Mouse (Mus musculus) liver, adult 2 months (tissue): ENCODE measurements at regions not wholly inside any gene's neighbourhood (a gene's known extent, or its start where the extent isn't known, plus 50 kb on each side); places are given as distances from the start of the nearest gene placed in this dataset.

ENCODE experiments used
- DNase-seq: peaks from one replicate; pipeline ENCODE4 v3.0.0-alpha.2; 2011; ENCODE audit warnings: low read depth, low spot score; ENCODE audit errors: extremely low read depth
- H3K27ac ChIP-seq: fragments of 200-500 bp; replicated peaks from 2 replicates; pipeline ENCODE4 v1.5.1; 2012; ENCODE audit warnings: low read depth, mild to moderate bottlenecking, control low read depth, inconsistent platforms, low read length; ENCODE audit not compliant: insufficient read depth
- H3K27me3 ChIP-seq: fragments of 200-500 bp; 2 replicates; pipeline ENCODE4 v1.6.1; 2012; ENCODE audit warnings: mild to moderate bottlenecking, moderate library complexity, low read length, inconsistent platforms; ENCODE audit not compliant: control insufficient read depth, insufficient read depth
- H3K36me3 ChIP-seq: fragments of 200-500 bp; 2 replicates; pipeline ENCODE4 v1.6.1; 2012; ENCODE audit warnings: low read length, inconsistent platforms; ENCODE audit not compliant: control insufficient read depth, insufficient read depth
- H3K4me1 ChIP-seq: fragments of 200-500 bp; 2 replicates; pipeline ENCODE4 v1.6.1; 2011; ENCODE audit warnings: low read length; ENCODE audit not compliant: control insufficient read depth, insufficient read depth
- H3K4me3 ChIP-seq: fragments of 200-500 bp; 2 replicates; pipeline ENCODE4 v1.5.1; 2011; ENCODE audit warnings: low read depth, mild to moderate bottlenecking, control low read depth, low read length, moderate library complexity; ENCODE audit not compliant: insufficient read depth
- H3K79me2 ChIP-seq: fragments of 200-500 bp; 2 replicates; pipeline ENCODE4 v1.6.1; 2012; ENCODE audit warnings: inconsistent platforms, mild to moderate bottlenecking, low read length, moderate library complexity; ENCODE audit not compliant: control insufficient read depth, insufficient read depth
- H3K9ac ChIP-seq: fragments of 200-500 bp; 2 replicates; pipeline ENCODE4 v1.6.1; 2012; ENCODE audit warnings: low read depth, mild to moderate bottlenecking, control low read depth, inconsistent platforms, low read length
- CTCF ChIP-seq: fragments of 200-500 bp; IDR thresholded peaks from 2 replicates; pipeline ENCODE4 v1.5.1; 2011; ENCODE audit warnings: low read depth, low read length, control low read depth
- POLR2A ChIP-seq: fragments of 200-500 bp; IDR thresholded peaks from 2 replicates; pipeline ENCODE4 v1.6.1; 2011; ENCODE audit warnings: low read length, control low read depth; ENCODE audit not compliant: insufficient read depth; ENCODE audit errors: extremely low read depth
- WGBS: fragments of 180-500 bp; shearing (Covaris S2); methylation state at CpG from one replicate; pipeline ENCODE4 v1.1.7; 2018; 5-methylcytosine and 5-hydroxymethylcytosine counted together

- 76% methylated on average over 7 of the region's 7 CpGs for WGBS
- Histone ChIP-seq H3K27me3 (peaks cover 2% of the 10 kb centered on the region; the same call in 1 of the 2 replicates), H3K79me2 (no peaks in the 10 kb centered on the region), H3K27ac (no peak overlapping the region), H3K36me3 (no peaks in the 10 kb centered on the region), H3K9ac (no peak overlapping the region), H3K4me3 (no peak overlapping the region), H3K4me1 (no peaks in the 10 kb centered on the region)
- DNase-seq = no peak
- TF ChIP-seq CTCF (no peak), POLR2A (no peak)
These were observed 70.6 kb downstream of the Npy start for GRCm38 (mm10) chr6:49893113-49893512.

- no peak overlapping the region for H3K27ac ChIP-seq
- TF ChIP-seq CTCF (no peak), POLR2A (no peak)
- no peaks in the 10 kb centered on the region for H3K79me2 ChIP-seq
- no peaks in the 10 kb centered on the region for H3K36me3 ChIP-seq
- H3K27me3 ChIP-seq = peaks cover 2% of the 10 kb centered on the region; the same call in 1 of the 2 replicates
- DNase-seq = no peak
- H3K4me3 ChIP-seq = no peak overlapping the region
- 96% methylated on average over 3 of the region's 3 CpGs for WGBS
- H3K4me1 ChIP-seq = no peaks in the 10 kb centered on the region
- no peak overlapping the region for H3K9ac ChIP-seq
These were observed 76.6 kb downstream of the Npy start for GRCm38 (mm10) chr6:49899146-49899545.

- Histone ChIP-seq H3K27ac (no peak overlapping the region), H3K4me1 (no peaks in the 10 kb centered on the region), H3K79me2 (no peaks in the 10 kb centered on the region), H3K9ac (no peak overlapping the region), H3K27me3 (peaks cover 2% of the 10 kb centered on the region; the same call in 1 of the 2 replicates), H3K36me3 (no peaks in the 10 kb centered on the region), H3K4me3 (no peak overlapping the region)
- no peak for DNase-seq
- no peak for TF ChIP-seq CTCF
- no peak for TF ChIP-seq POLR2A
- WGBS = 83% methylated on average over 6 of the region's 6 CpGs
These were observed 79.0 kb downstream of the Npy start for GRCm38 (mm10) chr6:49901512-49901911.

GRCm38 (mm10) chr6:49904001-49904400 lies 81.5 kb downstream of the Npy start:
- no peak for TF ChIP-seq CTCF
- TF ChIP-seq POLR2A = no peak
- Histone ChIP-seq H3K27me3 (no peaks in the 10 kb centered on the region), H3K27ac (no peak overlapping the region), H3K36me3 (no peaks in the 10 kb centered on the region), H3K79me2 (no peaks in the 10 kb centered on the region), H3K4me1 (no peaks in the 10 kb centered on the region), H3K9ac (no peak overlapping the region), H3K4me3 (no peak overlapping the region)
- 87% methylated on average over 6 of the region's 6 CpGs for WGBS
- DNase-seq = no peak

GRCm38 (mm10) chr6:49906456-49906855 lies 83.9 kb downstream of the Npy start:
- H3K4me1 ChIP-seq = no peaks in the 10 kb centered on the region
- H3K79me2 ChIP-seq = no peaks in the 10 kb centered on the region
- 81% methylated on average over 2 of the region's 2 CpGs for WGBS
- no peak overlapping the region for H3K4me3 ChIP-seq
- no peak for TF ChIP-seq CTCF
- no peak for TF ChIP-seq POLR2A
- no peak overlapping the region for H3K27ac ChIP-seq
- no peak overlapping the region for H3K9ac ChIP-seq
- H3K36me3 ChIP-seq = no peaks in the 10 kb centered on the region
- no peak for DNase-seq
- H3K27me3 ChIP-seq = no peaks in the 10 kb centered on the region

- Histone ChIP-seq H3K27ac (no peak overlapping the region), H3K4me1 (no peaks in the 10 kb centered on the region), H3K36me3 (no peaks in the 10 kb centered on the region), H3K4me3 (no peak overlapping the region), H3K9ac (no peak overlapping the region), H3K27me3 (no peaks in the 10 kb centered on the region), H3K79me2 (no peaks in the 10 kb centered on the region)
- 44% methylated on average over 7 of the region's 7 CpGs for WGBS
- TF ChIP-seq CTCF (0 out of 2 replicates have a peak, but pooled peaks have one; percentile 25), POLR2A (no peak)
- peak; percentile 15 for DNase-seq
These were observed 96.7 kb downstream of the Npy start for GRCm38 (mm10) chr6:49919089-49919812.
